Mouse (Mus musculus) lung, embryonic 15.5 days (tissue): ENCODE measurements around the gene Ankrd2. TPM values are rescaled to one million over a fixed set of nuclear protein-coding genes. Genes with fewer than 3 reads are reported as not detected.

Experiments used
- ATAC-seq: fragments of 200-750 bp; cut with Nextera tagmentation; 2 replicates; pipeline ENCODE4 v1.8.0; 2017; ENCODE audit warnings: moderate number of reproducible peaks, borderline replicate concordance; ENCODE audit not compliant: low FRiP score, low TSS enrichment; ENCODE audit errors: extremely low read depth
- H3K27ac ChIP-seq: fragments of 300-500 bp; sonication (generic); 2 replicates; pipeline ENCODE4 v1.5.1; 2015; ENCODE audit warnings: moderate library complexity, mild to moderate bottlenecking, inconsistent platforms
- H3K27me3 ChIP-seq: fragments of 300-500 bp; sonication (generic); 2 replicates; pipeline ENCODE4 v1.6.1; 2015; ENCODE audit warnings: inconsistent platforms
- H3K36me3 ChIP-seq: fragments of 300-500 bp; sonication (generic); 2 replicates; pipeline ENCODE4 v1.6.1; 2015; ENCODE audit warnings: inconsistent platforms
- H3K4me1 ChIP-seq: fragments of 300-500 bp; sonication (generic); 2 replicates; pipeline ENCODE4 v1.6.1; 2015; ENCODE audit warnings: inconsistent platforms
- H3K4me2 ChIP-seq: fragments of 300-500 bp; sonication (generic); 2 replicates; pipeline ENCODE4 v1.6.1; 2015; ENCODE audit warnings: inconsistent platforms, mild to moderate bottlenecking, moderate library complexity
- H3K4me3 ChIP-seq: fragments of 300-500 bp; sonication (generic); 2 replicates; pipeline ENCODE4 v1.5.1; 2015; ENCODE audit warnings: mild to moderate bottlenecking, inconsistent platforms
- H3K9ac ChIP-seq: fragments of 300-500 bp; sonication (generic); 2 replicates; pipeline ENCODE4 v1.6.1; 2015; ENCODE audit warnings: inconsistent platforms
- H3K9me3 ChIP-seq: fragments of 300-500 bp; sonication (generic); 2 replicates; pipeline ENCODE4 v1.6.1; 2016; ENCODE audit warnings: inconsistent platforms
- WGBS: fragments of 180-500 bp; shearing (Covaris S2); methylation state at CpG from one replicate; pipeline ENCODE4 v1.1.7; 2015; 5-methylcytosine and 5-hydroxymethylcytosine counted together
- polyA plus RNA-seq: library from polyadenylated mRNA; unstranded; fragments of >200 nt; fragmentation: Nextera tagmentation; extraction: Ambion mirVana; gene quantifications from 2 replicates; pipeline ENCODE4 v1.2.1, GENCODE M21; 2015

The Ankrd2 gene
- polyA plus RNA-seq, 1 experiment from 2014 or later = 0.31 TPM

DNA sequence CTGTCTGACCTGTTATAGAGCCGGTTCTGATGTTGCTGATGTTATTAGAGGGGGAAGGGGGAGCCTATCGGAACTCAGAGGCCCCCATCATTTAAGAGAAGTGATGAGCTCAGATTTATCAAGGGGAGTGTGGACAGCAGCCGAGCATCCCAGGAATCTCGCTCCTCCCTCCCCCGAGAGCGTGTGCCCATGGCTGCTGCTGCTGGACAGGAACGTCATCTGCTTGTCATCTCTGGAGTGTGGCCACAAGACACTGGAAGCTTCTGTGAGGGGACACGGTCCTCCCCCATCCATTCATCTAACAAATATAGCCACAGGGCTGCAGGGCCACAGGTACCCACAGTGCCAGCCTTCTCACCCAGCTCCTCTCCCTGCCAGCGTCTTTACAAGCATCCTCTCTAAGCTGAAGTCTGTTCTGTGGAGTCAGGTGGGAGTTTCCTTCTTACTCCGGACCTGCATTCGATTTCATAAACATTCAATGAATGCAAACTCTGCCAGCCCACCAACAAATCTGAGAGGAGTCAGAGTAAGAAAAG is 1.4 kb downstream of the Ankrd2 start:
- peaks cover 12% of the 10 kb centered on the region for H3K4me1 ChIP-seq
- H3K9me3 ChIP-seq = no peaks in the 10 kb centered on the region
- no peak overlapping the region for H3K27ac ChIP-seq
- H3K4me3 ChIP-seq = no peak overlapping the region
- 57% methylated on average over 11 of the region's 11 CpGs for WGBS
- no peak overlapping the region for H3K4me2 ChIP-seq
- peaks cover 5% of the 10 kb centered on the region; the same call in 1 of the 2 replicates for H3K27me3 ChIP-seq
- no peak for ATAC-seq
- H3K36me3 ChIP-seq = no peaks in the 10 kb centered on the region; the same call in none of the 2 replicates
- H3K9ac ChIP-seq = no peak overlapping the region

DNA sequence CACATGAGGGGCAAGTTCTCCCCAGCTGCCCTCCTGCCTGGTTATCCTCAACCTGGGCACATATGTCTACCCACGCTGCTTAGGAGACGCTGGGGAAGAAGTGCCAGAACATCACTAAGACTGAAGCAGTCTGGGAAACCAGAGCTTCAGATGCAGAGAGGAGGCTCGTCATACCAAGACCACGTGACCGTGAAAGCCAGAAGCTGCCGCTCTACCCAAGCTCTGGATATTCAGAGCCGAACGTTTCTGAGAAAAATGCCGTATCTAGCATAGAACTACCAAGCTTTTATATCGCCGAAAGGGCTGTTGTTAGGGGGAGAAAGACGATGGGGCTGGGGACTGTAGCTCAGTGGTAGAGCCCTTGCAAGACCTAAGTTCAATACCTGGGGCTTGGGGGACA is 2.5 kb downstream of the Ankrd2 start:
- no peak overlapping the region for H3K4me3 ChIP-seq
- no peak overlapping the region for H3K4me2 ChIP-seq
- WGBS = 90% methylated on average over 12 of the region's 12 CpGs
- peaks cover 5% of the 10 kb centered on the region; the same call in 1 of the 2 replicates for H3K27me3 ChIP-seq
- H3K9me3 ChIP-seq = no peaks in the 10 kb centered on the region
- H3K36me3 ChIP-seq = no peaks in the 10 kb centered on the region; the same call in none of the 2 replicates
- H3K9ac ChIP-seq = no peak overlapping the region
- ATAC-seq = no peak
- no peak overlapping the region for H3K27ac ChIP-seq
- H3K4me1 ChIP-seq = peaks cover 12% of the 10 kb centered on the region

DNA sequence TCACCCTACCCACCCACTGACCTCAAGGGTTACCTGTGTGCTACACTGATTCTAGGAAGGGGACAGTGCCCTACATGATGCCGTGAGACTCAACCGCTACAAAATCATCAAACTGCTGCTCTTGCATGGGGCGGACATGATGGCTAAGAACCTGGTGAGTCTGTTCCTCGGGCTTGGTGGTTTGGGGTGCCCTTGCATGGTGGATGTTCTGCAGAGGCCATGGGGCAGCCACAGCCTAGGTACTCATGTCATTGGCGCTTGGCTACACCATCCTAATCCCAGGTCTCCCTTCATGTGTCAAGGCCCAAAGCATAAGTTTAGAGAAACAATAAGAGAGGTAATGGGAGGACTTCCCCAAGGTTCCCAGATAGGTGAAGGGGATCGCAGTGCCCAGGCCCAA is 8.2 kb downstream of the Ankrd2 start:
- 94% methylated on average over 6 of the region's 6 CpGs for WGBS
- H3K36me3 ChIP-seq = no peaks in the 10 kb centered on the region
- peaks cover 5% of the 10 kb centered on the region; the same call in 1 of the 2 replicates for H3K27me3 ChIP-seq
- H3K9me3 ChIP-seq = no peaks in the 10 kb centered on the region
- no peak overlapping the region for H3K4me3 ChIP-seq
- no peak overlapping the region for H3K9ac ChIP-seq
- H3K4me1 ChIP-seq = peaks cover 7% of the 10 kb centered on the region
- no peak overlapping the region for H3K27ac ChIP-seq
- H3K4me2 ChIP-seq = no peak overlapping the region
- no peak for ATAC-seq

DNA sequence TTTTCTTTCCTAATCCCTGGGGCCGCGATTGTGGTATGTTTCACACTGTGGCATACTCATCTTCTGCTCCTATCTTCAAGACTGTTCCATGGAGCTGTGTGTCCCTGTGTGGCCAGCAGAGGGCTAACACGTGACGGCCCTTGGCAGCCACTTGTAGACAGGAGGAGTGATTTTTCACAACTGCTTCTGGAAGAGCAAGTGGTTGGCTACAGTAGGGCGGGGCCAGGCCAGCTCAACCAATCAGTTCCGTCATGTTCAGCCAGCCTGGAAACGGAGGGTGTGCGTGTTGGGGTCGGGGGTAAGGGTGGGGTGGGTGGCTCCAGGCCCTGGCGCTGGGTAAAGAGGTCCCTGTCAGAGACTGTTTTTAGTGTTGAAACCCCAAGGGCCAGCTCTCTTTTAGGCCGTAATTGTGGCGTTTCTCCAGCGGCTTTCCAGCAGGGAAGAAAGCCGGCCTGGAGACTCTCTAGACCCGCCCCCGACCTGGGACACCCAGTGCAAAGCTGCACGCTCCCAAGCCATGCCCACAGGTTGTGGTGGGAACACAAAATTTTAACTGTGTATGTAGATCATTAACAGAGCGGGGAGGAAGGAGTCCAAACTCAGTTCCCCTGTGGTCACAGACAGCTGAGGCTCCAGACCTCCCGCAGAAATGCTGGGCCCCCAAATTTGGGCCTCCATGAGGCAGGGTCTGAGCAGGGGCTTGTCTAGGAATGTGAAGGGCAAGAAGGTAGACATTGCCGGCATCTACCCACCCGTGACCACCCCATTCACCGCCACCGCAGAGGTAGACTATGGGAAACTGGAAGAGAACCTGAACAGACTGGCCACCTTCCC is 9.7 kb downstream of the Ankrd2 start, which contains the start of gene Hoga1:
Gene Hoga1, plus strand, starts transcription at position 342 of the 834 bp plus-strand sequence.
- Histone ChIP-seq H3K9me3 (no peaks in the 10 kb centered on the region), H3K4me1 (peaks cover 7% of the 10 kb centered on the region), H3K36me3 (no peaks in the 10 kb centered on the region), H3K27me3 (no peaks in the 10 kb centered on the region), H3K4me2 (peak within 1 kb of the TSS; percentile 61), H3K9ac (peak within 1 kb of the TSS; percentile 33; the same call in 1 of the 2 replicates), H3K27ac (no peak within 1 kb of the TSS), H3K4me3 (peak within 1 kb of the TSS; percentile 42)
- peak; percentile 91 for ATAC-seq
- WGBS = 20% methylated on average over 23 of the region's 23 CpGs

DNA sequence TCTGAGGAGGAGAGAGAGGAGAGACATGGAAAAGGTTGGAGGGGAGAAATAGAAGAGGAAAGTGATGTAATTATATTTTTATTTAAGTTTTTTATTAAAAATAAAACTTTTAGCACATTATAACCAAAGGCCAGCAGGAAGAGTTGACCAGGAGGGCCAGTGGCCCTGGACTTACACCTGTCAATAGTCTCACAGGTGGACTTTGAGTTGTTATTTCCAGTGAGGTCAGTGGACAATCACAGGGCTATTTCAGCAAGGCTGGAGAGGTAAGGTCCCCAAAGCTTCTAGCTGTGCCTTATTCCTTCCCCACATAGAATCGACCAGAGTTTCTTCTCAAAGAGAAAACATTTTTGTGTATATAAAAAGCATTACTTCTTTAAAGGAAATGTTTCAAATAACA is 14.5 kb downstream of the Ankrd2 start:
- no peaks in the 10 kb centered on the region for H3K36me3 ChIP-seq
- no peak overlapping the region for H3K4me3 ChIP-seq
- no peak overlapping the region for H3K9ac ChIP-seq
- no peaks in the 10 kb centered on the region for H3K27me3 ChIP-seq
- no peak overlapping the region for H3K27ac ChIP-seq
- ATAC-seq = no peak
- H3K4me1 ChIP-seq = peaks cover 11% of the 10 kb centered on the region
- H3K4me2 ChIP-seq = no peak overlapping the region
- no peaks in the 10 kb centered on the region for H3K9me3 ChIP-seq
- WGBS = 79% methylated on average over 1 of the region's 1 CpGs

DNA sequence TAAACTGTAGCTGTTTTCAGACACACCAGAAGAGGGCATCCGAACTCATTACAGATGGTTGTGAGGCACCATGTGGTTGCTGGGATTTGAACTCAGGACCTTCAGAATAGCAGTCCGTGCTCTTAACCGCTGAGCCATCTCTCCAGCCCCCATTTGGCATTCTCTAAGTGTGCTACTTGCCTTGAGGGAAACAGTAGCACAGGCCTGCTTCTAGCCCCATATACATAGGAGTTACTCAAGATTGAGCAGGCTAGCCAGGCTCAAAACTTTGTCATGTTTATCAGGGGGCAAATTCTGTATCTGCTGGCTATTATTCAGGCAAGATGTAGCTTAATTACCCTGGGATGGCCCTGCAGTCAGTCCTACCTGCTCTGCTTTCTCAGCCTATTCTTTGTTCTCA is 15.6 kb downstream of the Ankrd2 start:
- no peaks in the 10 kb centered on the region for H3K27me3 ChIP-seq
- H3K4me3 ChIP-seq = no peak overlapping the region
- no peak overlapping the region for H3K4me2 ChIP-seq
- H3K4me1 ChIP-seq = 0 out of 2 replicates have a peak, but pooled peaks cover 4% of the 10 kb centered on the region
- no peaks in the 10 kb centered on the region for H3K36me3 ChIP-seq
- H3K9ac ChIP-seq = no peak overlapping the region
- H3K9me3 ChIP-seq = no peaks in the 10 kb centered on the region
- WGBS = 92% methylated on average over 3 of the region's 3 CpGs
- no peak for ATAC-seq
- H3K27ac ChIP-seq = no peak overlapping the region

DNA sequence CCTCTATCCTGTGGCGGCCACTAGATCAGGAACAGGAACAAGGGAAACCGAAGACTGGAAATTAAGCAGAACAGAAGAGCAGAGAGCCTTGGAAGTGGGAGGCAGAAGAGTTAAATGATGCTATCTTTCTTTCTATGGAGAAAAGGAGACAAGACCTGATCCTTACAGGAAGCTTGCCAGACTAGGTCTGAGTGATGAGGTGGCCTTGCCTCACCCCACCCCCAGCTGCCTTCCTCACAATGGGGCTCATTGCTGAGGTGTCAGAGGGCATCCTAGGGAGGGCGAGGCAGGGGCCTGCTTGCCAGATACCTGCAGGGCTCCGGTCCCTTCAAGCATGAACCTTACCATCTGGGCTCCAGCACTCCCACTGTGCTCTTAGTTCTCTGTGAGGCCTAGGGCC is 16.1 kb downstream of the Ankrd2 start, which contains the start of gene 4933411K16Rik:
Gene 4933411K16Rik, plus strand, starts transcription at position 301 of the 400 bp plus-strand sequence.
- no peak for ATAC-seq
- no peak within 1 kb of the TSS for H3K4me3 ChIP-seq
- H3K27me3 ChIP-seq = no peaks in the 10 kb centered on the region
- no peaks in the 10 kb centered on the region for H3K9me3 ChIP-seq
- H3K36me3 ChIP-seq = no peaks in the 10 kb centered on the region
- WGBS = 70% methylated on average over 4 of the region's 4 CpGs
- H3K9ac ChIP-seq = no peak within 1 kb of the TSS
- H3K4me2 ChIP-seq = no peak within 1 kb of the TSS
- 0 out of 2 replicates have a peak, but pooled peaks cover 4% of the 10 kb centered on the region for H3K4me1 ChIP-seq
- H3K27ac ChIP-seq = no peak within 1 kb of the TSS

DNA sequence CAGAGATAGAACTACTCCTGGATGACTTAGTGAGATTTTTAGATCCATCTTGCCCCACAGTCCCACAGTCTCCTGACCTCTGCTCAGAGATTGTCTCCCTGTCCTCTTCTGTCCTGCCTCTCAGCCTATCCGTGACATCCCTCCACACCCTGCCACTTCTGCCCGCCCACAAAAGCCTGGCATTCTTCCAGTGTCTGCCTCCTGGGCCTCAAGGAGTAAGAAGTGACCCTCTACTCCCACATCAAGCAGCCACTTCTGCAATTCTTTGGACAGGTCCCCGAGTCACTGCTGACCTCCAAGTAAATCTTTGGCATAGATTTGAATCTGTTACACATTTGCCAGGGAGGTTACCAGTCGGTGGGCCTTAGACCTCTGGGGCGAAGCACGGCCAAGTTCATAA is 18.5 kb downstream of the Ankrd2 start:
- Histone ChIP-seq H3K9me3 (no peaks in the 10 kb centered on the region), H3K9ac (no peak overlapping the region), H3K4me3 (no peak overlapping the region), H3K27ac (0 out of 2 replicates have a peak overlapping the region, but pooled peaks have one; percentile 2), H3K36me3 (no peaks in the 10 kb centered on the region), H3K4me1 (0 out of 2 replicates have a peak, but pooled peaks cover 4% of the 10 kb centered on the region), H3K4me2 (no peak overlapping the region), H3K27me3 (no peaks in the 10 kb centered on the region)
- no peak for ATAC-seq
- WGBS = 55% methylated on average over 6 of the region's 6 CpGs

DNA sequence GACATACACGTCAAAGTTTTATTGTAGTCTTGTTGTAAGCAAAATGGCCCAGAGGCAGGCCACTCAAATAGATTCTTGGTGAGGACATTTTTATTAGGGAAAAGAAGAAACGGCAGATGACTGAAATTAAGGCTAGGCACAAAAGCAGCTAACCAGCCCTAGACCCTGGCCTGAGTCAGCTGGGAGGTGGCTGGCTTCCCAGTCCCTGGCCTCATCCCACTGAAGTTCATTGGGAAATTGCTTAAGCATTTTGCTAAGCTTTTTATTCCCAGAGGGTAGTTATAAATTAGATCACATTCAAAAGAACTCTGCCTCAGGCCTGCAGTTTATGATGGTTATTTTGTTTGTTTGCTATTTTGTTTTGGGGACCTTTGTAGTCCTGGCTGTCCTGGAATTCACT is 20.1 kb downstream of the Ankrd2 start:
- 88% methylated on average over 2 of the region's 2 CpGs for WGBS
- no peak overlapping the region for H3K9ac ChIP-seq
- no peak overlapping the region for H3K4me2 ChIP-seq
- H3K27ac ChIP-seq = no peak overlapping the region
- no peaks in the 10 kb centered on the region for H3K27me3 ChIP-seq
- H3K4me1 ChIP-seq = 0 out of 2 replicates have a peak, but pooled peaks cover 4% of the 10 kb centered on the region
- no peaks in the 10 kb centered on the region for H3K9me3 ChIP-seq
- no peak overlapping the region for H3K4me3 ChIP-seq
- no peak for ATAC-seq
- no peaks in the 10 kb centered on the region for H3K36me3 ChIP-seq

DNA sequence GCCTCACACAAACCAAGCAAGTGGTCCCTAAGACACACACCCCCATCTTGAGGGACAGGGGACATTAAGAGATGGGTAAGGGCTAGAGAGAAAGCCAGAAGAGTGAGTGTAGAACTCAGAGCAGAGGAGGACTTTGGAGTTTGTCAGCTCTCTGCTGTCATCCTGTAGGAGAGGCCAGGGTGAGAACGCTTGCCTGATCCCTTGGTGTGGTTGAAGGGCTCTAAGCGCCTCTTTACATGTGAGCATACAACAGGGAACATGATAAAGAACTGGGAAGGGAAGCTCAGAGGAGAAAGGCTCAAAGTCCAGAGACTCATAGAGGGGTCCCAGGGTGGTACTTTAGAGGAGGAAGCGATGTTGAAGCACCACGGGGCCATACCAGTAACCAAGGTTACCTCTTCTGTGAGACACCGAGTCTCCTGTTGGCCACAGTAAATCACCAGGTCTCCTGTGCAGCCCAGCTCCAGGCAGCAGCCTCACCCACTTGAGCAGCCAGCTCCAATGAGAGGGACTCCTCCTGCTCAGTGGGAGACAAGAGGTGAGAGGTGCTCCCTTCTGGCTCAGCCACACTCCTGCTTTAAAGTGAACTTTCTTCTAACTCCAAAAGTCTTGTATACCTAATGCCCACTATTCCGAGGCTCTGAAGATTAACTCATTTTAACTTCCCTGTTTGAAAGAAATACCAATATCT is 21.1 kb downstream of the Ankrd2 start:
- Histone ChIP-seq H3K27me3 (no peaks in the 10 kb centered on the region), H3K9me3 (no peaks in the 10 kb centered on the region), H3K4me1 (0 out of 2 replicates have a peak, but pooled peaks cover 4% of the 10 kb centered on the region), H3K36me3 (no peaks in the 10 kb centered on the region), H3K4me2 (no peak overlapping the region), H3K9ac (no peak overlapping the region), H3K27ac (no peak overlapping the region), H3K4me3 (no peak overlapping the region)
- WGBS = 62% methylated on average over 6 of the region's 6 CpGs
- ATAC-seq = no peak

DNA sequence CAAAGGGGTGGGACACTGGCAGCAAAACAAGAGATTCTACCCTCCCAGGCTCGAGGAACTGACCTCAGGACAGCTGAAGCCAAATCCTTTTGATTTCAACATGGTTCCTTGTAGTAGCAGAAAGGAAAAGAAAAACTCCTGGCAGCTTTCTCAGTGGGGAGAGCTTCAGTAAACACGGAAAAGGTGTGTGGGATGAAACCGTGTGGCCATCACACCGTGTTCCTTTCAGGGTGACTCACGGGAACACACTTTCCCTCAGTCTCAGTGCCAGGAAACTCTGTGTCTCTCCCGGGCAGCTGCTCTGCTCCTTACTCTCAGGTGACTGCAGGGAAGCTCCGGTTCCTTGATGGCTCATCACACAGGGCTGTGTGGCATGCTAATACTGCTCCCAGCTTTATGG is 22.6 kb downstream of the Ankrd2 start:
- WGBS = 61% methylated on average over 7 of the region's 7 CpGs
- Histone ChIP-seq H3K36me3 (no peaks in the 10 kb centered on the region), H3K4me1 (0 out of 2 replicates have a peak, but pooled peaks cover 4% of the 10 kb centered on the region), H3K4me2 (no peak overlapping the region), H3K27ac (no peak overlapping the region), H3K27me3 (no peaks in the 10 kb centered on the region), H3K9me3 (no peaks in the 10 kb centered on the region), H3K9ac (no peak overlapping the region), H3K4me3 (no peak overlapping the region)
- no peak for ATAC-seq
